In genomic region chr11:96314671-96315343, GRCm38 (mm10) we compare ENCODE assay signal across 8 mouse cellular contexts. TPM values are rescaled to one million over a fixed set of nuclear protein-coding genes. Genes with fewer than 3 reads are reported as not detected.
DNase-seq lines count a peak whose midpoint lies in the region; ATAC-seq lines count a peak whose summit lies in the region.

No protein-coding gene starts in this region.

- peak overlapping the region; percentile 90 for H3K27ac ChIP-seq in hindbrain, embryonic 11.5 days (ENCODE audit: low read depth, low read length)
- peak overlapping the region; percentile 88 for H3K27ac ChIP-seq in limb, embryonic 10.5 days

- peak overlapping the region; percentile 64 for H3K4me2 ChIP-seq in hindbrain, embryonic 11.5 days (replicated peaks; ENCODE audit: low read depth, low read length)

- no peaks in the 10 kb centered on the region for H3K36me3 ChIP-seq in hindbrain, embryonic 11.5 days (ENCODE audit: control insufficient read depth, insufficient read depth, low read length)
- no peaks in the 10 kb centered on the region for H3K36me3 ChIP-seq in limb, embryonic 10.5 days

- peak overlapping the region; percentile 63 for H3K4me3 ChIP-seq in hindbrain, embryonic 11.5 days (ENCODE audit: low read depth, low read length)
- H3K4me3 ChIP-seq in limb, embryonic 10.5 days, result peak overlapping the region; percentile 51

- WGBS in hindbrain, embryonic 11.5 days, result under 1% methylated on average over 34 of the region's 34 CpGs
- under 1% methylated on average over 34 of the region's 34 CpGs for WGBS in limb, embryonic 10.5 days

- H3K9me3 ChIP-seq in hindbrain, embryonic 11.5 days (ENCODE audit: control insufficient read depth, low read length), result no peaks in the 10 kb centered on the region
- H3K9me3 ChIP-seq in limb, embryonic 10.5 days (replicated peaks), result no peaks in the 10 kb centered on the region

- intact Hi-C loops in left cerebral cortex, postnatal 4 days (cut with DNase I), result loop anchor here (5.0 kb wide), 2 partner anchors 237 to 307 kb away; no protein-coding TSS in a partner anchor

- no peaks in the 10 kb centered on the region for H3K4me1 ChIP-seq in hindbrain, embryonic 11.5 days (replicated peaks; ENCODE audit: control insufficient read depth, insufficient read depth, low read length)
- H3K4me1 ChIP-seq in limb, embryonic 10.5 days, result peaks cover 100% of the 10 kb centered on the region

- DNase-seq in embryo, embryonic 10 days (ENCODE audit: low spot score), result peak; percentile 57
- DNase-seq in embryo, embryonic 9.5 days (ENCODE audit: extremely low spot score), result no peak
- DNase-seq in hindbrain, embryonic 11.5 days (ENCODE audit: low spot score), result peak; percentile 64
- DNase-seq in limb, embryonic 10.5 days (ENCODE audit: low spot score), result peak; percentile 75
- DNase-seq in neural tube, embryonic 10.5 days (ENCODE audit: extremely low spot score, low spot score), result peak; percentile 63
- DNase-seq in layer of hippocampus, postnatal 25 days (ENCODE audit: extremely low spot score in 1 of 2, low spot score in 1 of 2), result no peak
- no peak for DNase-seq in layer of hippocampus, adult 18-20 months (ENCODE audit: low spot score in 2 of 2)
- DNase-seq in left cerebral cortex, postnatal 4 days, result no peak

- ATAC-seq in hindbrain, embryonic 11.5 days (ENCODE audit: low FRiP score), result no peak

- H3K27me3 ChIP-seq in hindbrain, embryonic 11.5 days (ENCODE audit: control insufficient read depth, insufficient read depth, low read length), result peaks cover 86% of the 10 kb centered on the region
- H3K27me3 ChIP-seq in limb, embryonic 10.5 days (ENCODE audit: low read depth, poor library complexity, severe bottlenecking), result peaks cover 97% of the 10 kb centered on the region

- H3K9ac ChIP-seq in hindbrain, embryonic 11.5 days (ENCODE audit: low read depth, low read length), result peak overlapping the region; percentile 65

RNA-seq across cellular contexts. Expression of gene Hoxb4, which starts 3.3 kb away (rescaled TPM):
- 3.5 and 5.1 TPM in 2 replicates for polyA plus RNA-seq in hindbrain, embryonic 11.5 days (2014; fragmentation: Nextera tagmentation; extraction: Ambion mirVana)
- 0.89 and 1.2 TPM in 2 replicates for polyA plus RNA-seq in limb, embryonic 10.5 days (2016; fragmentation: Nextera tagmentation; extraction: Ambion mirVana)
- not detected for total RNA-seq in layer of hippocampus, postnatal 25 days (2021)
- not detected for total RNA-seq in layer of hippocampus, adult 18-20 months (2021)
- total RNA-seq in left cerebral cortex, postnatal 4 days (2021), result not detected

RNA-seq across cellular contexts. Expression of gene Hoxb3, which starts 8.3 kb away (rescaled TPM):
- 10.5 and 13.1 TPM in 2 replicates for polyA plus RNA-seq in hindbrain, embryonic 11.5 days (2014; fragmentation: Nextera tagmentation; extraction: Ambion mirVana)
- 0.76 and 1.0 TPM in 2 replicates for polyA plus RNA-seq in limb, embryonic 10.5 days (2016; fragmentation: Nextera tagmentation; extraction: Ambion mirVana)
- not detected for total RNA-seq in layer of hippocampus, postnatal 25 days (2021)
- not detected for total RNA-seq in layer of hippocampus, adult 18-20 months (2021)
- not detected for total RNA-seq in left cerebral cortex, postnatal 4 days (2021)

RNA-seq across cellular contexts. Expression of gene Hoxb5, which starts 11.7 kb away (rescaled TPM):
- 33.1 and 42.5 TPM in 2 replicates for polyA plus RNA-seq in hindbrain, embryonic 11.5 days (2014; fragmentation: Nextera tagmentation; extraction: Ambion mirVana)
- 5.5 and 5.9 TPM in 2 replicates for polyA plus RNA-seq in limb, embryonic 10.5 days (2016; fragmentation: Nextera tagmentation; extraction: Ambion mirVana)
- total RNA-seq in layer of hippocampus, postnatal 25 days (2021), result not detected
- total RNA-seq in layer of hippocampus, adult 18-20 months (2021), result not detected
- not detected for total RNA-seq in left cerebral cortex, postnatal 4 days (2021)

RNA-seq across cellular contexts. Expression of gene Hoxb6, which starts 22.5 kb away (rescaled TPM):
- polyA plus RNA-seq in hindbrain, embryonic 11.5 days (2014; fragmentation: Nextera tagmentation; extraction: Ambion mirVana), result 15.9 and 38.5 TPM in 2 replicates
- polyA plus RNA-seq in limb, embryonic 10.5 days (2016; fragmentation: Nextera tagmentation; extraction: Ambion mirVana), result 6.1 and 7.9 TPM in 2 replicates
- total RNA-seq in layer of hippocampus, postnatal 25 days (2021), result not detected
- total RNA-seq in layer of hippocampus, adult 18-20 months (2021), result not detected
- not detected for total RNA-seq in left cerebral cortex, postnatal 4 days (2021)

RNA-seq across cellular contexts. Expression of gene Hoxb7, which starts 28.4 kb away (rescaled TPM):
- 4.0 and 11.2 TPM in 2 replicates for polyA plus RNA-seq in hindbrain, embryonic 11.5 days (2014; fragmentation: Nextera tagmentation; extraction: Ambion mirVana)
- 7.1 and 10.2 TPM in 2 replicates for polyA plus RNA-seq in limb, embryonic 10.5 days (2016; fragmentation: Nextera tagmentation; extraction: Ambion mirVana)
- not detected for total RNA-seq in layer of hippocampus, postnatal 25 days (2021)
- total RNA-seq in layer of hippocampus, adult 18-20 months (2021), result not detected
- not detected for total RNA-seq in left cerebral cortex, postnatal 4 days (2021)

Comparison
In these comparisons a context has a peak if more than half of its experiments do, and no peak if none do; other contexts are left out.
1. DNase-seq: peak in embryo, embryonic 10 days (single experiment), hindbrain, embryonic 11.5 days (single experiment), limb, embryonic 10.5 days (single experiment) and neural tube, embryonic 10.5 days (single experiment); none in embryo, embryonic 9.5 days (single experiment), layer of hippocampus, postnatal 25 days (0 of 2), layer of hippocampus, adult 18-20 months (0 of 2) and left cerebral cortex, postnatal 4 days (single experiment).